Mouse (Mus musculus): Measurements from ENCODE around the gene Pfn4.
A peak's percentile ranks its signal among the peaks of the same experiment; 100 is the strongest.
"Not testable (repeated sequence)": the region's sequence is repeated elsewhere in the genome, so short reads cannot be mapped to it uniquely, and the experiment has no call there.

The Pfn4 gene

DNA sequence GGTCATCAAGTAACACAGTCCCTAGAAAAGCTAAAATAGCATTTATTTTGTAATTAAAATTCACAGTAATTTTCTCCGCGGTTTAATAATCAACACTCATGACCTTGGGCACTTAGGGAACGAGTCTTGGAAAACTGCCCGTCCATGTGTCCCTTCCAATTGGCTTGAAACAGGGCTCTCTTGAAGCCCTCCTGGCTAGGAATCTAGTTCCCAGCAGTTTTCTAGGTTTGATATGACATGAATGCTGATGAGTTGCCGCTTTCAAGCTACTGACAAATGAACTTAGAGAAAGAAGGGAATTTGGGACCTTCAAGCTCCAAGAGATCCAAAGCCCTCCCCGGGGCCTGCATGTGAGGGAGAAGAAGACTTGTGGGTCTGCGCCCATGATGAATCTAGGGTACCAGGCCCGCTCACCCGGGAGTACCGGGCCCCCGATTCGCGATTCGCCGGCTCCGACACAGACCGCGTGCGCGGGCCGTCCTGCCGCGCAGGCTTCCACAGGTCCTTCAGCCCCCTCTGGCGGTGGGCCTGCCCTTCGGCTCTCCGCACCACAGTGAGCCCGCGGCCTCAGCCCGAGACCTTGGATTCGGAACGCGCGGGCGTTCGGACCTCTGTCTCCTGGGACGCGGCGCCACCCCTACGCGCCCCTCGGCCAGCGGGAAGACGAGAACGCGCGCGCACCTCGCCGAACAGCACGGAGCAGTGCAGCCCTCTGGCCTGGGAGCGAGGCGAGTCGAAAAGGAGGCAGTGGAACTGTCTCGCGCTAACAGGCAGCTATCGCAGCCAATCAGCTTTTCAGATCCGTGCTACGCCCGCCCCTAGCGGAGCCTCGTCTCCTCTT, at the start of gene Pfn4, which contains the start of gene Fam228b:
TSS of gene Pfn4 (plus strand) at position 531 of the 841 bp plus-strand sequence.
TSS of gene Fam228b (minus strand) at position 776 of the 841 bp plus-strand sequence.
- peak; percentile 94 for DNase-seq (ENCODE audit: low read depth)

GRCm38 (mm10) chr12:4719066-4719761, 49.6 kb upstream of the Pfn4 start:
- no peak for DNase-seq (ENCODE audit: low read depth)

- peak; percentile 16 for DNase-seq (ENCODE audit: low read depth)
Observed at GRCm38 (mm10) chr12:4719762-4720754, 48.8 kb upstream of the Pfn4 start.

DNA sequence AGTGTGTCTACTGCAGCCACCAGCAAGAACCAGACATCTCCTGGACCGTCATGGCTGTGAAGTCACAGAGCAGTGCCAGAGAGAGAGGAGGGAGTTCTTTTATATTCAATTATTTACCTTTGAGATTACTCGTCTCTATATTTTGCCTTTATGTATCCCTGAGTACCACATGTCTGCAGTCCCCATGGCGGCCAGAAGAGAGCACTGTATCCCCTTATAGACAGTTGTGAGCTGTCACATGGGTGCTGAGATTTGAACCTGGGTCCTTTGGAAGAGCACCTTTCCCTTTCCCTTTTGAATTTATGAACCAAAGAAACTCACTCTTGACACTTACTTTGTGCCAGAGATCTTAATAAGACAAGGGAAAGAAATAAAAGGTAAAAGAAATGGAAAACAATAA, 39.7 kb upstream of the Pfn4 start:
- DNase-seq (ENCODE audit: low read depth): peak; percentile 35

DNA sequence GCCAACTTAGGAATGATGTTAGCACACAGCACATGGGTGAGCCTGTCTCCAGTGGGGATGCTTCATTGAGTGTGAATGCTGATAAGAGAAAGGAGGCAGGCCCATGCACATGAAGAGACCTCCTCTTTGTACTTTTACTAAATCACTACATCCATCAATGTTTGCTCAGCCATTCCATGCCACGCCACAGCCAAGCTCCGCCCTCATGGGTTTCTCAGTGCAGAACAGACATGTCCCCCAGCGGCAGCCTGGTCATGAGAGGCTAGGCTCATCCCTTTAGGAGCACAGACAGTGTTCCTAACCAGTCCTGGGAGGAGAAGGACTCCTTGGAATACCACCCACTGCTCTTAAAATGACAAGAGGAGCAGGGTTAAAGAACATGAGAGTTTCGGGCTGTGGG, 37.2 kb upstream of the Pfn4 start:
- no peak for DNase-seq (ENCODE audit: low read depth)

DNA sequence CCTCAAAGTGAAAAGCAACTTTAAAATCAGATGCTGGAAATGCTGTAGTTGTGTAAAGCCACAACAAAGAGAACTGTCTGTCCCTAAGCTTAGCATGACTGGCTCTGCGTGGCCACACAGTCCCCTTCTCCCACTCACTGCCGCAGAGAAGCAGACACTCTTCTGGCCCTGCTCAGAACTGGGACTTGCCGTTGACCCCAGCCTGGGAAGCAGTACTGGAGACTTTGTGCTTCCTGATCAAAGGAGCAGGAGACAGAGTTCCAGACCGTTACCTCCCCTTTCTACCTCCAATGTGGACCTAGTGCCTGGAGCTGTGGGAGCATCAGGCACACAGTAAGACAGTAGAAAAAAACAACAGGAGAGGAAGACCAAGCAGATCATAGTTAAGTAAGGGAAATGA, 36.5 kb upstream of the Pfn4 start:
- no peak for DNase-seq (ENCODE audit: low read depth)

DNA sequence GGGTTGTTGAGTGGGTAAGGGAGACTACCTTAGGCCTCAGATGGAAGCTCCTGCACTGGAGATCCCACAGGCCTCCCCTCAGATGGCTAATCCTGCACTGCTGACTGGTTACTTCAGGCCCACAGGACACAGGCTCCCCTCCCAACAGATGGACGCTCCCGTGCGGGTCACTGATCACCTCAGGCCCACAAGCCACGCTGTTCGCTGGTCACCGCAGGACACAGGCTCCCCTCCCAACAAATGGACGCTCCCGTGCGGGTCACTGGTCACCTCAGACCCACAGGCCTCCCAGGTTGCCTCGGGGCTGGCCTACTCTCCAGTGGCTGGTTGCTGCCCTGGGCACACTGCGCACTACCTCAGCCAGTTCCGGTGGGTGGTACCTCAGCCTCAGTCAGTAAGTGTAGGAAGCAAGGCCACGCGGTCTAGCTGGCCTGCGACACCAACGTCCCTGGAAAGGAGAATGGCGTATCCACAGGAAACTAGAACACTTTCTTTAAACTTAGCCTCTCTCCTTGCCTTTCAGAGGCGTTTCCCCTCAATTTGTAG, 30.7 kb upstream of the Pfn4 start, which contains the start of gene Fam228a:
TSS of gene Fam228a (minus strand) at position 400 of the 546 bp plus-strand sequence.
- no peak for DNase-seq (ENCODE audit: low read depth)

- DNase-seq (ENCODE audit: low read depth): no peak
Observed at GRCm38 (mm10) chr12:4740823-4741222, 28.0 kb upstream of the Pfn4 start.

GRCm38 (mm10) chr12:4742183-4742582, 26.6 kb upstream of the Pfn4 start:
- peak; percentile 10 for DNase-seq (ENCODE audit: low read depth)

GRCm38 (mm10) chr12:4744486-4744885, 24.3 kb upstream of the Pfn4 start:
- no peak for DNase-seq (ENCODE audit: low read depth)

DNA sequence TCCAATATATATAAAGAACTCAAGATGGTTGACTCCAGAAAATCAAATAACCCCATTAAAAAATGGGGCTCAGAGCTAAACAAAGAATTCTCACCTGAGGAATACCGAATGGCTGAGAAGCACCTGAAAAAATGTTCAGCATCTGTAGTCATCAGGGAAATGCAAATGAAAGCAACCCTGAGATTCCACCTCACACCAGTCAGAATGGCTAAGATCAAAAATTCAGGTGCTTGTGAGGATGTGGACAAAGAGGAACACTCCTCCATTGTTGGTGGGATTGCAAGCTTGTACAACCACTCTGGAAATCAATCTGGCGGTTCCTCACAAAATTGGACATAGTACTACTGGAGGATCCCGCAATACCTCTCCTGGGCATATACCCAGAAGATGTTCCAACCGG, 14.4 kb upstream of the Pfn4 start:
- DNase-seq (ENCODE audit: low read depth): not testable (repeated sequence)

GRCm38 (mm10) chr12:4757060-4757459, 11.8 kb upstream of the Pfn4 start:
- no peak for DNase-seq (ENCODE audit: low read depth)

GRCm38 (mm10) chr12:4769333-4769723, 506 bp downstream of the Pfn4 start:
- no peak for DNase-seq (ENCODE audit: low read depth)

GRCm38 (mm10) chr12:4774895-4775587, 6.2 kb downstream of the Pfn4 start:
- DNase-seq (ENCODE audit: low read depth): no peak

GRCm38 (mm10) chr12:4775588-4775949, 6.7 kb downstream of the Pfn4 start:
- no peak for DNase-seq (ENCODE audit: low read depth)

GRCm38 (mm10) chr12:4777734-4778133, 8.9 kb downstream of the Pfn4 start:
- DNase-seq (ENCODE audit: low read depth): no peak

- DNase-seq (ENCODE audit: low read depth): no peak
Observed at GRCm38 (mm10) chr12:4780245-4780644, 11.4 kb downstream of the Pfn4 start.

- DNase-seq (ENCODE audit: low read depth): no peak
Observed at GRCm38 (mm10) chr12:4781270-4781669, 12.4 kb downstream of the Pfn4 start.

DNA sequence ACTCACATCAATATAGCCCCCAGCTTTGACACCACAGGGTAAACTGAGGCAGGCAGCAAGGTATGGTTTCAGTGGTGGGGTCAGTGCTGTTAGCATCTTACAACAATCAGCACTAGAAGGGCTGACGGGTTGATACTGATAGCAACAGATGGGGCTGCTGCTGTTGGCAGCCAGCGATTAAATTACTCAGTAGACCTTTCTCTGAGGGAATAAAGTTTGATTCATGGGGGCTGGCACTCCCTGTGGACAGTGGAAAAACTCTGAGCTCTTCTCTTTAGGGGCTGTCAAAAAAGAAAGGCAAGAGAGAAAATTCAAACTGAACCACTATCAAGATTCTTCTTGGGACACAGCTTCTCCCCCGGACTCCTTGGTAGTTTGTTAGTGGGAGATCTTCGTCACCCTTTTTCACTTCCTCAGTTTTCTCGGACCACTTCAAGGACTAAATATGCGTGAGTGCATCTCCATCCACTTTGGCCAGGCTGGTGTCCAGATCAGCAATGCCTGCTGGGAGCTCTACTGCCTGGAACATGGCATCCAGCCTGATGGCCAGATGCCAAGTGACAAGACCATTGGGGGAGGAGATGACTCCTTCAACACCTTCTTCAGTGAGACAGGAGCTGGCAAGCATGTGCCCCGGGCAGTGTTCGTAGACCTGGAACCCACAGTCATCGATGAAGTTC, 13.0 kb downstream of the Pfn4 start:
- DNase-seq (ENCODE audit: low read depth): not testable (repeated sequence)

DNA sequence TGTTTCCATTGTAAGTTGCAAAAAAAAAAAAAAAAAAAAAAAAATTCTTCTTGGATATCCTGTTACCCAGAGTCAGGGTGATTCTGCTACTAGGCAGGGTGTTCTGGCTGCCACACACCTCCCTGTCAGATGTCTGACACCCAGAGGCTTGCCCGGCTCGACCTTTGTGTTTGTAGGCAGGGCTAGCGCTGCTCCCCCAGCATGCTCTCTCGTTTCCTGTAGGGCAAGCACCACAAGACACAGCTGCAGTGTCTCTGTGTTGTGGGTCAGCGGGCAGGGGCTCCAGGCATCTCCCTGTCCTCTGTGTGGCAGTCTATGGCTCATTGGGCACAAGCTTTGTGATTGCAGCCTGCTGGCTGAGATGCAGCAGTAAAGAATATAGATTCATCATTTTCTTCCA, 14.8 kb downstream of the Pfn4 start:
- no peak for DNase-seq (ENCODE audit: low read depth)
